ENCODE assay signal across 8 mouse cellular contexts in the genomic region with DNA sequence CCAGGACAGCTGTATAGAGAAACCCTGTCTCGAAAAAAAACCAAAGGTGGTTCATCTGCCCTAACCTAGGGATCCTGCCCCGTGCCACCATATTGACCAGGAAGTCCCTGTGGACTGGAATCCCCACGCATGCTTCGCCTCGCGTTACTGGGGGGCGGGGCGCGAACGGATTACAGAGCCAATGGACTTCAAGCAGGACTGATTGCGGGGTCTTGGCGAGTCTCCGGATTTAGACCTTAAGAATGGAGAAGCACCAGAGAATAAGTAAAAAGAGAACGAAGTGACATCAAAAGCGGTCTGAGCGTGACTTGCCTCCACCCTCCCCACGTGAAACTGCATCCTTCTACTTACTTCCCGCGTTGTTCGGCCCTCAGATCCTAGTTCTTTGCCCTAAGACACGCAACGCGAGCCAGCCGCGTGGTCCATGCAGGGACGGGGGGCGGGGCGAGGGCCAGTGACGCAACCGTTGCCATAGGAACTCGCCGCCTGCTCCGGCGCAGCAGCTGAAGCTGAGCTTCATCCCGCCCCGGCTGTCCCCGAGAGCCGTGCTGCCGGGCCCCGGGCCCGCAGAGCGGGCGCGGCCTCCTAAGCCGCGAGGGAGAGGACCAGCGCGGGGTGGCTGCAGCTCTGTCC. TPM values are rescaled to one million over a fixed set of nuclear protein-coding genes. Genes with fewer than 3 reads are reported as not detected.
DNase-seq lines count a peak whose midpoint lies in the region; ATAC-seq and TF ChIP-seq lines count a peak whose summit lies in the region.

A gene (plus strand): TSS at position 80 of the 633 bp plus-strand sequence.

- peaks cover 9 to 28% of the 10 kb centered on the region in 2 experiments for H3K4me1 ChIP-seq in CH12.LX (ENCODE audit: control insufficient read depth in 1 of 2, insufficient read depth in 2 of 2)
- H3K4me1 ChIP-seq in forebrain, embryonic 10.5 days, result peaks cover 36% of the 10 kb centered on the region
- H3K4me1 ChIP-seq in heart, embryonic 15.5 days (replicated peaks), result peaks cover 28% of the 10 kb centered on the region
- H3K4me1 ChIP-seq in liver, embryonic 14.5 days (replicated peaks; ENCODE audit: control insufficient read depth in 2 of 2, insufficient read depth in 2 of 2, low read length in 1 of 2), result peaks cover 7 to 12% of the 10 kb centered on the region in 2 experiments; a peak in 3 of 4 replicates
- peaks cover 25% of the 10 kb centered on the region for H3K4me1 ChIP-seq in stomach, embryonic 15.5 days

- peaks cover 5% of the 10 kb centered on the region for H3K79me2 ChIP-seq in CH12.LX (replicated peaks; ENCODE audit: control insufficient read depth, extremely low read depth, insufficient read depth, poor library complexity, severe bottlenecking)

- DNase-seq in CH12.LX (ENCODE audit: extremely low read depth), result peak; percentile 84
- DNase-seq in c-Kit-positive CD71-negative TER-119-negative erythroid progenitor cells, embryonic 14.5 days (ENCODE audit: low read depth), result peak; percentile 67
- DNase-seq in forebrain, embryonic 10.5 days (ENCODE audit: extremely low spot score, low spot score), result peak; percentile 91
- DNase-seq in kidney, postnatal 25 days, result peak; percentile 96
- DNase-seq in liver, embryonic 14.5 days (ENCODE audit: low read depth in 3 of 3, low spot score in 3 of 3), result peak; percentile 51 to 68 (median 54)
- DNase-seq in neural tube, embryonic 10.5 days (ENCODE audit: extremely low spot score, low spot score), result peak; percentile 92

- WGBS in forebrain, embryonic 10.5 days, result 2% methylated on average over 48 of the region's 48 CpGs
- 2% methylated on average over 47 of the region's 48 CpGs for WGBS in heart, embryonic 15.5 days
- WGBS in liver, embryonic 14.5 days (ENCODE audit: insufficient replicate concordance), result 1% methylated on average over 47 of the region's 48 CpGs
- WGBS in stomach, embryonic 15.5 days, result 1% methylated on average over 48 of the region's 48 CpGs

- TF ChIP-seq RAD21 in CH12.LX (IDR thresholded peaks at IDR 0.05; ENCODE audit: low read depth, low read length), result no peak

- in situ Hi-C loops in CH12.LX (cut with MboI; ENCODE audit: low pct_ligation_motif_present, low pct_unique_long_range_greater_than_20kb, low sequenced_read_pairs), result no loop called here

- TF ChIP-seq CTCF in CH12.LX (conservative IDR thresholded peaks at IDR 0.05 in 1 of 2, IDR thresholded peaks at IDR 0.05 in 1 of 2; ENCODE audit: low read depth in 2 of 2, low read length in 2 of 2), result no peak
- no peak for TF ChIP-seq CTCF in liver, embryonic 14.5 days (IDR thresholded peaks at IDR 0.05; ENCODE audit: low read depth)

- H3K36me3 ChIP-seq in CH12.LX (replicated peaks in 1 of 2; ENCODE audit: control insufficient read depth in 1 of 2, insufficient read depth in 1 of 2, low read length in 1 of 2), result peaks cover 42 to 65% of the 10 kb centered on the region in 2 experiments
- H3K36me3 ChIP-seq in forebrain, embryonic 10.5 days (replicated peaks), result peaks cover 61% of the 10 kb centered on the region
- H3K36me3 ChIP-seq in heart, embryonic 15.5 days, result peaks cover 27% of the 10 kb centered on the region
- H3K36me3 ChIP-seq in liver, embryonic 14.5 days (replicated peaks; ENCODE audit: control insufficient read depth, insufficient read depth, low read depth), result peaks cover 18% of the 10 kb centered on the region
- H3K36me3 ChIP-seq in stomach, embryonic 15.5 days, result peaks cover 47% of the 10 kb centered on the region

- peak within 1 kb of the TSS; percentile 25; the same call in 1 of the 2 replicates for H3K27ac ChIP-seq in CH12.LX (ENCODE audit: insufficient read depth, low read depth)
- peak within 1 kb of the TSS; percentile 67 for H3K27ac ChIP-seq in forebrain, embryonic 10.5 days
- H3K27ac ChIP-seq in heart, embryonic 15.5 days, result no peak within 1 kb of the TSS
- no peak within 1 kb of the TSS for H3K27ac ChIP-seq in liver, embryonic 14.5 days
- H3K27ac ChIP-seq in stomach, embryonic 15.5 days, result no peak within 1 kb of the TSS

- peak within 1 kb of the TSS; percentile 50 to 62 (median 60) for H3K4me3 ChIP-seq in CH12.LX (replicated peaks in 1 of 3; ENCODE audit: low read depth in 2 of 3, low read length in 2 of 3, poor library complexity in 1 of 3)
- peak within 1 kb of the TSS; percentile 78 for H3K4me3 ChIP-seq in forebrain, embryonic 10.5 days
- H3K4me3 ChIP-seq in heart, embryonic 15.5 days, result peak within 1 kb of the TSS; percentile 63
- peak within 1 kb of the TSS; percentile 55 to 68 for H3K4me3 ChIP-seq in liver, embryonic 14.5 days (ENCODE audit: insufficient read depth in 1 of 2, low read depth in 2 of 2, low read length in 2 of 2)
- peak within 1 kb of the TSS; percentile 59 for H3K4me3 ChIP-seq in stomach, embryonic 15.5 days (replicated peaks)

- peak; percentile 76 for ATAC-seq in heart, embryonic 15.5 days (replicated peaks; ENCODE audit: insufficient number of reproducible peaks, insufficient read depth, low FRiP score, low read depth)
- ATAC-seq in liver, embryonic 14.5 days (ENCODE audit: insufficient read depth), result peak; percentile 66
- peak; percentile 73 for ATAC-seq in stomach, embryonic 15.5 days (ENCODE audit: insufficient read depth, low FRiP score, low read depth)

- H3K27me3 ChIP-seq in CH12.LX (replicated peaks), result no peaks in the 10 kb centered on the region
- H3K27me3 ChIP-seq in forebrain, embryonic 10.5 days (ENCODE audit: poor library complexity, severe bottlenecking), result peaks cover 33% of the 10 kb centered on the region
- H3K27me3 ChIP-seq in heart, embryonic 15.5 days, result peaks cover 18% of the 10 kb centered on the region
- peaks cover 20% of the 10 kb centered on the region for H3K27me3 ChIP-seq in liver, embryonic 14.5 days (ENCODE audit: control insufficient read depth, insufficient read depth, low read length)
- peaks cover 15% of the 10 kb centered on the region for H3K27me3 ChIP-seq in stomach, embryonic 15.5 days (replicated peaks)

- dilution Hi-C loops in CH12.LX (cut with MboI; ENCODE audit: extremely low pct_ligation_motif_present, extremely low pct_unique_long_range_greater_than_20kb, low sequenced_read_pairs), result no loop called here

- no peak for TF ChIP-seq EP300 in CH12.LX (IDR thresholded peaks at IDR 0.05; ENCODE audit: low read length)
- TF ChIP-seq EP300 in liver, embryonic 14.5 days (IDR thresholded peaks at IDR 0.05; ENCODE audit: low read depth), result no peak

- H3K9me3 ChIP-seq in CH12.LX (replicated peaks; ENCODE audit: low read length), result no peaks in the 10 kb centered on the region
- no peaks in the 10 kb centered on the region for H3K9me3 ChIP-seq in forebrain, embryonic 10.5 days
- no peaks in the 10 kb centered on the region for H3K9me3 ChIP-seq in heart, embryonic 15.5 days (replicated peaks)
- no peaks in the 10 kb centered on the region for H3K9me3 ChIP-seq in liver, embryonic 14.5 days (ENCODE audit: control insufficient read depth, low read length)
- no peaks in the 10 kb centered on the region for H3K9me3 ChIP-seq in stomach, embryonic 15.5 days

- peak within 1 kb of the TSS; percentile 65 for H3K9ac ChIP-seq in CH12.LX (ENCODE audit: insufficient read depth, low read depth)
- H3K9ac ChIP-seq in heart, embryonic 15.5 days, result peak within 1 kb of the TSS; percentile 47
- peak within 1 kb of the TSS; percentile 31; the same call in 1 of the 2 replicates for H3K9ac ChIP-seq in liver, embryonic 14.5 days (replicated peaks)
- H3K9ac ChIP-seq in stomach, embryonic 15.5 days, result peak within 1 kb of the TSS; percentile 35; the same call in 1 of the 2 replicates

- peak within 1 kb of the TSS; percentile 87 for H3K4me2 ChIP-seq in CH12.LX (ENCODE audit: insufficient read depth, low read depth, poor library complexity, severe bottlenecking)
- H3K4me2 ChIP-seq in heart, embryonic 15.5 days, result peak within 1 kb of the TSS; percentile 97
- peak within 1 kb of the TSS; percentile 91 for H3K4me2 ChIP-seq in liver, embryonic 14.5 days (ENCODE audit: low read depth)
- peak within 1 kb of the TSS; percentile 100 for H3K4me2 ChIP-seq in stomach, embryonic 15.5 days

- peak; percentile 52; the same call in 1 of the 2 replicates for TF ChIP-seq POLR2A in CH12.LX (IDR thresholded peaks at IDR 0.05; ENCODE audit: low read depth, low read length)

TF ChIP-seq in CH12.LX, 34 proteins besides CTCF, POLR2A, EP300 and RAD21:
- peak; percentile 62 for TF ChIP-seq ELF1 (IDR thresholded peaks at IDR 0.05; ENCODE audit: low read depth, low read length)
- TF ChIP-seq CHD2 (IDR thresholded peaks at IDR 0.05; ENCODE audit: low read length), result peak; percentile 10; the same call in 1 of the 2 replicates
- TF ChIP-seq NRF1 (IDR thresholded peaks at IDR 0.05; ENCODE audit: low read depth, low read length), result peak; percentile 68
- TF ChIP-seq ZKSCAN1 (IDR thresholded peaks at IDR 0.05; ENCODE audit: borderline replicate concordance, low read depth, low read length), result no peak
- peak; percentile 96 for TF ChIP-seq MAX (IDR thresholded peaks at IDR 0.05; ENCODE audit: low read length)
- TF ChIP-seq MYC (IDR thresholded peaks at IDR 0.05; ENCODE audit: low read depth, low read length), result peak; percentile 97
- TF ChIP-seq USF1 (IDR thresholded peaks at IDR 0.05; ENCODE audit: low read depth, low read length), result no peak
- TF ChIP-seq MAFK (IDR thresholded peaks at IDR 0.05; ENCODE audit: insufficient replicate concordance, low read length), result no peak
- TF ChIP-seq NELFE (IDR thresholded peaks at IDR 0.05; ENCODE audit: low read depth, low read length), result peak; percentile 54
- TF ChIP-seq MXI1 (IDR thresholded peaks at IDR 0.05; ENCODE audit: low read depth, low read length), result peak; percentile 99
- TF ChIP-seq SIN3A (IDR thresholded peaks at IDR 0.05; ENCODE audit: low read length), result peak; percentile 87
- peak; percentile 49; the same call in 1 of the 2 replicates for TF ChIP-seq POLR2AphosphoS2 (IDR thresholded peaks at IDR 0.05; ENCODE audit: low read depth, low read length)
- peak; percentile 24; the same call in 1 of the 2 replicates for TF ChIP-seq HCFC1 (IDR thresholded peaks at IDR 0.05; ENCODE audit: low read depth, low read length)
- 0 out of 2 replicates have a peak, but pooled peaks have one; percentile 35 for TF ChIP-seq TCF12 (IDR thresholded peaks at IDR 0.05; ENCODE audit: low read depth, low read length)

RNA-seq across cellular contexts. Expression of the gene that starts here (rescaled TPM):
- total RNA-seq in CH12.LX (2012; rRNA removed) (2.7 and 3.6 TPM in 2 replicates), CH12.LX (2014; rRNA removed) (1.5 and 1.8 TPM in 2 replicates)
- 4.0 and 4.2 TPM in 2 replicates for polyA plus RNA-seq in CH12.LX (2012; ENCODE audit: insufficient read length, low read depth)
- 0.81 and 1.0 TPM in 2 replicates for polyA plus RNA-seq in forebrain, embryonic 10.5 days (2016; fragmentation: Nextera tagmentation; extraction: Ambion mirVana)
- polyA plus RNA-seq in heart, embryonic 15.5 days (2015; fragmentation: Nextera tagmentation; extraction: Ambion mirVana), result 0.47 and 0.94 TPM in 2 replicates
- polyA plus RNA-seq in liver, embryonic 14.5 days (2012; rRNA removed), result 0.11 and 0.17 TPM in 2 replicates
- 0.08 TPM in 1 of 2 replicates, not detected in the other for polyA plus RNA-seq in liver, embryonic 14.5 days (2014; fragmentation: Nextera tagmentation; extraction: Ambion mirVana)
- polyA plus RNA-seq in stomach, embryonic 15.5 days (2015; fragmentation: Nextera tagmentation; extraction: Ambion mirVana), result 0.58 and 1.1 TPM in 2 replicates

Comparison
In these comparisons a context has a peak if more than half of its experiments do, and no peak if none do; other contexts are left out.
1. Peak in ATAC-seq, H3K4me3 ChIP-seq, H3K9ac ChIP-seq and H3K4me2 ChIP-seq in heart, embryonic 15.5 days; RNA of the gene not detected or under 1 TPM.
2. Peak in DNase-seq, ATAC-seq, H3K4me3 ChIP-seq, H3K9ac ChIP-seq and H3K4me2 ChIP-seq in liver, embryonic 14.5 days; RNA of the gene not detected or under 1 TPM.
3. H3K27ac ChIP-seq: peak in CH12.LX (single experiment) and forebrain, embryonic 10.5 days (single experiment); none in heart, embryonic 15.5 days (single experiment), liver, embryonic 14.5 days (single experiment) and stomach, embryonic 15.5 days (single experiment).
4. Peak in every context shown above with its lines, with median percentiles within 50 percentile points of each other: DNase-seq, H3K4me2 ChIP-seq, H3K4me3 ChIP-seq, H3K9ac ChIP-seq and ATAC-seq.